Mouse (Mus musculus): ENCODE results near the gene Synj2.

DNA sequence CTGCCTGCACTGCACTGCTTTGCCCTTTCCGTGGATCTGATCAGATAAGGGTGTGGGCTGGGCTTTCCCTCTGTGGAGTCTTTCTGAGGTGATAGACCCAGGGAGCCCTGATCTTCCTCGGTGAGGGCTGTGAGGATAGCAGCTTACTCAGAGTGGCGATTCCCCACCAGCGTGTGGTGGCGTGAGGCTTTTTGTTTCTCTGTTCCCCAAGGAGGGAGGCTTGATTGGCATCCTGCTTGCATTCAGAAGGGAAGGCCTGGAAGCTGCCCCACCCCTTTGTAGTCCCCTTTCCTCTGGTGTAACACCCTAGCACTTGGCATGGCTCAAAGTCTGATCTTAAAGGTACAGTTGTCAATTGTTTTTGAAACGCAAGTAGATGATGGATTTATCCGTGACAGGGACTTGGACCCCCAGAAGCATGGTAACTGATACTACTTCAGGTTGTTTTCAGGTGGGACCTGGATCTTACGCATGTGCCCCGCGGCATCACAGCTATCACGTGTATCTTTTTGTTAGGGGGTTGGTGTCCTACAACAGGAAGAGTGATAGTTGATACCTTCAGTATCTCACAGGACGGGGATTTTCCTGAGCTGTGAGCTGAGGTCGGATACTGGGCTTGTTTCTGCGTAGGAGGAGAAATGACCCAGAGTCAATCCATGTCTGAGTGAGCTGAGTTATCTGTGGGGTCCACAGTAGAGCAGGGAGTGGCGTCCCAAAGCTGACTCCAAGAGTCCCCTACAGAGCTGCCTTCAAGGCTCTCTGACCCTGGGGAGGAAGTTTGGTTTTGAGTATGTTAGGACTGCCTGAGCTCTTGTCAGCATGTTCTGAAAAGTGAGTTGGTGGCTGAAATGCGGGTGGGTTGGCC, 36.2 kb downstream of the Synj2 start:
- no peak for TF ChIP-seq CTCF (IDR thresholded peaks at IDR 0.05; ENCODE audit: low read depth, low read length)
- no peak for TF ChIP-seq POLR2A (IDR thresholded peaks at IDR 0.05; ENCODE audit: extremely low read depth, insufficient read depth, low read length)
